ENCODE assay signal across 13 mouse cellular contexts in genomic region chr11:120171168-120171567, GRCm38 (mm10). TPM values are rescaled to one million over a fixed set of nuclear protein-coding genes. Genes with fewer than 3 reads are reported as not detected.
DNase-seq lines count a peak whose midpoint lies in the region; ATAC-seq lines count a peak whose summit lies in the region.
"Had no signal": no experiment of that assay in that cellular context is flagged by ENCODE, and none has a peak within 500 bp of the region (broad histone marks: within the 10 kb centered on the region; RNA-seq: fewer than 3 reads in every experiment).

No protein-coding gene starts in this region.

- peaks cover 44% of the 10 kb centered on the region for H3K4me1 ChIP-seq in heart, embryonic 15.5 days (replicated peaks)
- peaks cover 29% of the 10 kb centered on the region for H3K4me1 ChIP-seq in limb, embryonic 15.5 days

- H3K9ac ChIP-seq in heart, embryonic 15.5 days: 0 out of 2 replicates have a peak overlapping the region, but pooled peaks have one; percentile 2
- no peak overlapping the region for H3K9ac ChIP-seq in limb, embryonic 15.5 days
- H3K9ac ChIP-seq: hindbrain, embryonic 14.5 days had no signal

- H3K9me3 ChIP-seq in heart, embryonic 15.5 days (replicated peaks): no peaks in the 10 kb centered on the region
- H3K9me3 ChIP-seq in limb, embryonic 15.5 days: no peaks in the 10 kb centered on the region

- no peak for ATAC-seq in heart, embryonic 15.5 days (replicated peaks; ENCODE audit: insufficient number of reproducible peaks, insufficient read depth, low FRiP score, low read depth)
- ATAC-seq in limb, embryonic 15.5 days (ENCODE audit: insufficient number of reproducible peaks, low FRiP score, low TSS enrichment, low read depth): 0 out of 2 replicates have a peak, but pooled peaks have one; percentile 16
- ATAC-seq: forebrain, embryonic 16.5 days had no signal

- 49% methylated on average over 8 of the region's 8 CpGs for WGBS in heart, embryonic 15.5 days
- 32% methylated on average over 8 of the region's 8 CpGs for WGBS in limb, embryonic 15.5 days

- intact Hi-C loops in heart, postnatal 14 days (cut with DNase I): no loop called here

- H3K27ac ChIP-seq in heart, embryonic 15.5 days: no peak overlapping the region
- no peak overlapping the region for H3K27ac ChIP-seq in limb, embryonic 15.5 days
- H3K27ac ChIP-seq: hindbrain, embryonic 14.5 days; left cerebral cortex, adult 2 months had no signal

- no peaks in the 10 kb centered on the region for H3K36me3 ChIP-seq in heart, embryonic 15.5 days
- no peaks in the 10 kb centered on the region for H3K36me3 ChIP-seq in limb, embryonic 15.5 days

- H3K4me2 ChIP-seq in heart, embryonic 15.5 days: no peak overlapping the region
- no peak overlapping the region for H3K4me2 ChIP-seq in limb, embryonic 15.5 days
- H3K4me2 ChIP-seq: hindbrain, embryonic 14.5 days had no signal

- DNase-seq in heart, postnatal 14 days: no peak
- DNase-seq in MN1 (ENCODE audit: low spot score): peak; percentile 67
- peak; percentile 44 for DNase-seq in embryo, embryonic 9.5 days (ENCODE audit: extremely low spot score)
- no peak for DNase-seq in thymus, postnatal 0 days (ENCODE audit: low spot score)
- DNase-seq in left cerebral cortex, adult 18-20 months (ENCODE audit: low spot score in 2 of 2): no peak
- DNase-seq: kidney, postnatal 25 days; lung, postnatal 14 days; thymus, postnatal 4 days had no signal

- H3K27me3 ChIP-seq in heart, embryonic 15.5 days: no peaks in the 10 kb centered on the region
- H3K27me3 ChIP-seq in limb, embryonic 15.5 days: peaks cover under 1% of the 10 kb centered on the region; the same call in 1 of the 2 replicates

- H3K4me3 ChIP-seq in heart, embryonic 15.5 days: no peak overlapping the region
- no peak overlapping the region for H3K4me3 ChIP-seq in limb, embryonic 15.5 days
- H3K4me3 ChIP-seq: left cerebral cortex, adult 2 months had no signal

RNA-seq across cellular contexts. Expression of gene Slc38a10, which starts 20.0 kb away (rescaled TPM):
- 77.5 and 91.4 TPM in 2 replicates for polyA plus RNA-seq in heart, embryonic 15.5 days (2015; fragmentation: Nextera tagmentation; extraction: Ambion mirVana)
- total RNA-seq in heart, postnatal 14 days (2021): 10 to 100 TPM; 78.7 to 83.5 TPM
- 96.1 and 101 TPM in 2 replicates for polyA plus RNA-seq in limb, embryonic 15.5 days (2015; fragmentation: Nextera tagmentation; extraction: Ambion mirVana)
- 58.9 and 60.9 TPM in 2 replicates for polyA plus RNA-seq in thymus, postnatal 0 days (2015; fragmentation: Nextera tagmentation; extraction: Ambion mirVana)
- total RNA-seq in left cerebral cortex, adult 18-20 months (2021): 10 to 100 TPM; 82.6 to 83.9 TPM

Comparison
In these comparisons a context has a peak if more than half of its experiments do, and no peak if none do; other contexts are left out.
1. DNase-seq: peak in MN1 (single experiment) and embryo, embryonic 9.5 days (single experiment); none in heart, postnatal 14 days (0 of 2), thymus, postnatal 0 days (single experiment) and left cerebral cortex, adult 18-20 months (0 of 2).